8 mouse cellular contexts compared by ENCODE assay signal in the genomic region with DNA sequence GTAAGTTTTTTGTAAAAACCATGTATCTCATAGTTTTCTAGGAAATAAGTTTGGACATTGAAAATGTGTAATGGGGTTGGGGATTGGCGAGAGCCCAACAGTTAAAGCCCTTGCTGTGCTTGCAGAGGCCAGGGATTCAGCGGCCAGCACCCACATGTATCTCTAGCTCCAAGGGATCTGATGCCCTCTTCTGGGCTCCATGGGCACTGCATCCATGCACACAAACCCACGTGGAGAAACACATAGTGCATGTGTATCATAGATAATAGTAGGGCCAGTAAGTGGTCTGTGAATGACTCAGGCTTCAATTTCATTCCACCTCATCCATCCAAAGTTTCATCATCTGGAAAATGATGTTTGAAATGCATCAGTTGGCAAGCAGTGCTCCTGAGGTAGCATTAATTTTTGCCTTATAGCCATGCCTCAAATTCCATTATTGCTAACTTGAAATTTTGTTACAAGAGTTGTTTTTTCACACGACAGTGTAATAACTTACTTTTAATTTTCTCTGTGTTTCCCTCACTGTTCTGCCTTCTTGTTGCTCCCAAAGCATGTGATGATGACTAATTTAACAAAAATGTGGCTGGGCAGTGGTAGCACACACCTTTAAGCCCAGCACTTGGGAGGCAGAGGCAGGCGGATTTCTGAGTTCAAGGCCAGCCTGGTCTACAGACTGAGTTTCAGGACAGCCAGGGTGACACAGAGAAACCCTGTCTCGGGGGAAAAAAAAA.
DNase-seq lines count a peak whose midpoint lies in the region; ATAC-seq and TF ChIP-seq lines count a peak whose summit lies in the region.

No protein-coding gene starts in this region.

- intact Hi-C loops in gastrocnemius, adult 2 months (cut with DNase I): no loop called here

- H3K36me3 ChIP-seq in thymus, adult 2 months (ENCODE audit: control insufficient read depth, insufficient read depth, low read length): no peaks in the 10 kb centered on the region

- H3K27me3 ChIP-seq in thymus, adult 2 months (ENCODE audit: control insufficient read depth, insufficient read depth, low read length): no peaks in the 10 kb centered on the region

- H3K27ac ChIP-seq in gastrocnemius, adult 2 months: no peak overlapping the region
- no peak overlapping the region for H3K27ac ChIP-seq in thymus, adult 2 months (ENCODE audit: control insufficient read depth, insufficient read depth, low read length)

- peak; percentile 55 for TF ChIP-seq CTCF in gastrocnemius, adult 2 months (IDR thresholded peaks at IDR 0.05)
- peak; percentile 33; the same call in 1 of the 2 replicates for TF ChIP-seq CTCF in thymus, adult 2 months (IDR thresholded peaks at IDR 0.05; ENCODE audit: borderline replicate concordance, control insufficient read depth, extremely low read depth, insufficient read depth, low read length, poor library complexity)

- peak; percentile 23 for DNase-seq in gastrocnemius, adult 2 months
- DNase-seq in gastrocnemius, postnatal 25 days: no peak
- DNase-seq in thymus, adult 2 months: peak; percentile 45
- DNase-seq in thymus, adult 18-20 months: no peak
- peak; percentile 24 to 63 for DNase-seq in kidney, postnatal 36 days
- peak; percentile 22 to 33 for DNase-seq in thymus, postnatal 36 days
- no peak for DNase-seq in left cerebral cortex, adult 8-10 months (ENCODE audit: low spot score in 2 of 2)

- no peak overlapping the region for H3K4me3 ChIP-seq in gastrocnemius, adult 2 months
- H3K4me3 ChIP-seq in thymus, adult 2 months (ENCODE audit: control insufficient read depth, insufficient read depth, low read length): no peak overlapping the region

- H3K4me1 ChIP-seq in thymus, adult 2 months (replicated peaks; ENCODE audit: control insufficient read depth, insufficient read depth, low read length): no peaks in the 10 kb centered on the region

- 89% methylated on average over 6 of the region's 6 CpGs for WGBS in thymus, adult 2 months

- no peak for ATAC-seq in inflammation-experienced regulatory T-cells, adult 6 months

- no peak for TF ChIP-seq POLR2A in thymus, adult 2 months (IDR thresholded peaks at IDR 0.05; ENCODE audit: control insufficient read depth, extremely low read depth, insufficient read depth, low read length, poor library complexity)

Comparison
In these comparisons a context has a peak if more than half of its experiments do, and no peak if none do; other contexts are left out.
1. DNase-seq: peak in gastrocnemius, adult 2 months (single experiment), thymus, adult 2 months (single experiment), kidney, postnatal 36 days (2 of 2) and thymus, postnatal 36 days (2 of 2); none in gastrocnemius, postnatal 25 days (single experiment), thymus, adult 18-20 months (0 of 2) and left cerebral cortex, adult 8-10 months (0 of 2).